Mouse (Mus musculus) gastrocnemius, postnatal 14 days (tissue): Measurements from ENCODE around the gene Ldb3. TPM values are rescaled to one million over a fixed set of nuclear protein-coding genes. Genes with fewer than 3 reads are reported as not detected.
A peak's percentile ranks its signal among the peaks of the same experiment; 100 is the strongest.

Experiments used
- DNase-seq: peaks from one replicate; pipeline ENCODE4 v3.0.0; 2021; ENCODE audit warnings: mixed read lengths
- intact Hi-C: fragments of 180-260 bp; cut with DNase I; formaldehyde crosslinking; loops from one replicate; pipeline ENCODE4 v1.15.1; 2025; ENCODE audit warnings: low total_unique reads
- total RNA-seq, 2 experiments: library from RNA; stranded (reverse); gene quantifications; 2 replicates each; pipeline ENCODE4 v1.2.3; 2021

Gene Ldb3
- total RNA-seq, 2 experiments from 2014 or later, result 1,741 to 1,856 TPM

DNA sequence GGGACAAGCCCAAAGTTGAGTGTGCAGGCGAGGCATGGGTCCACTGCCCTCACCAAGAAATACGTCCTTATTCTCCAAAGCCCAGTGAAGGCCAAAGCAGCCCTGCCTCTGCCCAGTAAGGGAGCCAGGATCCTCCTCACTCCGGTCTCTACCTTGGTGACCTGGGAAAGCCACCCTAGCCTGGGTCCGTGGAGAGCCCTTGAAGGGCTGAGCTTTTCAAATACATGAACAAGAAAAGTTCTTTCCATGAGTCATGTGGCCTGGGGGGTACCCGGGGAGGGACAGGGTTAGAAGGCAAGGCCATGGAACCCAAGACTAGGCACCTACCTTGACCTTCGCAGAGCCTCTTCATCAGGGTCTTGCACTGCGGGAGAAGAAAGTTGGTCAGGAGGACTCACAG is 22.0 kb downstream of the Ldb3 start:
- DNase-seq, result no peak
- intact Hi-C loops, result no loop called here

DNA sequence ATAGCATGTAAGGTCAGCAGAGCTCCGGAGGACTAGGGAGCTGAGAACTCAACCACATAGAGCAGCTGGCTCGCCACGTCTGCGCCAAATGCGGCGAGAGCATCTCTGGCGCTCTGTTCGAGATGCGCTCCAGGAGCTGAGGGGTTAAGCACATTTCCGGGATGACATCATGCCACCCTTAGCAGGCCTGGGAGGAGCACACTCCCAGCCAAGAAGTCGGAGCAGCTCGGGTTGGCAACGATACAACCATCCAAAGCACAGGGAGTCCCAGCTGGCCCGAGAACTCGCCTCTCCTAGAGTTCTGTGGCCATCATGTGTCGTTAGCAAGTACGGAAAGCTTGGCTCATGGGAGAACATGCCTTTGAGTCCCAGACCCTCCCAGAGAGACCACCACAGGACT is 22.8 kb downstream of the Ldb3 start:
- intact Hi-C loops, result no loop called here

DNA sequence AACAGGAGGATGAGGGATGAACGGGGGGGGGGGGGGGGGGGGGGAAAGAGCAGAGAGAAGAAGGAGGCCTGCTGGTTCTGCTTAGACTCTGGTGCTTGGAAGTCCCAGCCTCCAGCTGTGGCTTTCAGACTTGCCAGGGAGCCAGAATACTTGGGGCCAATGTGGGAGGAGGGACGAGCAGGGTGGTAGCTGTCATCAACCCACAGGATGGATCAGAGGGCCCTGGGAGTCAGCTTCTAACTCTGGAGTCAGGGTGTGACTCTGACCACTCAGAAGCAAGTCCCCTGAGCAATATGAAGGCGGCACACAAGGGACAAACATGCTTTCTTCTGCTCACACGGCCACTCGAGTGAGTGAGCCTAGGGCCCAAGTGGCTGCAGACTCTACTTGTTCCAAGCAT is 23.8 kb downstream of the Ldb3 start:
- peak; percentile 61 for DNase-seq
- intact Hi-C loops, result no loop called here

More for the DNA sequence above, 22.8 kb downstream of the Ldb3 start:
- peak; percentile 79 for DNase-seq

DNA sequence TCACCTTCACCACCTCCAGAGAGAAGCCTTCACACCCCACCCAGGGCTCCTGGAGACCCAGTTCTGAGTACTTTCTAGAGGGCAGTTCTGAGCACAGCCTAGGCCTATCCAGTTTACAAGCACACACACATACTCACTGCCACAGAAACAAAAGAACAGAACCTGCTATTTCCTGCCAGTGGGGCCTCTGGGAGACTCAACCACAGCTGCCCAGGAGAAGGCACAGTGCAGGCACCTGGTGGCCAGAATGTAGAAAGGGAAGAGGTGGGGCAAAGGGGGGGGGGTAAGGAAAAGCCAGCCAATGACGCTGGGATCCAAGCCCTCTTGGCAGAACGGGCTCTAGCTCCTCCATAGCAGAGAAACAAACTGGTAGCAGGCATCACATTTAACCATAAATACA is 26.1 kb downstream of the Ldb3 start:
- no peak for DNase-seq
- intact Hi-C loops, result no loop called here

DNA sequence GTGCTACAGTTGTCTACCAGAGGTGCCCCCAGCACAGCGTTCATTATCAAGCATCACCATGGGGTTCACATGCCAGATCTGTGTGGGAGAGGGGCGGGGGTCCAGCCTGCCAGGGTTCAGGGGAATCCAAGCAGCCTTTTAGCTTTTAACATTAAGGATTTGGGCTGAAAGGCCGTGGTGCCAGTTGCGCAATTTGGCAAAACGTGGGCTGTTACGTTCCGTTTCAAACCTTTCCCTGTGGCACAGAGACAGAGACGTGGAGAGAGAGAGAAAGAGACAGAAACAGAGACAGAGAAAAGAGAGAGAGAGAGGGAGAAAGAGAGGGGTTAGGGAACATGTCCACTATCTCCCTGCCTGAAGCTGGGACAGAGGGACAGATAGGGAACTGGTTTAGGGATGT is 26.8 kb downstream of the Ldb3 start:
- DNase-seq, result no peak
- intact Hi-C loops, result no loop called here

DNA sequence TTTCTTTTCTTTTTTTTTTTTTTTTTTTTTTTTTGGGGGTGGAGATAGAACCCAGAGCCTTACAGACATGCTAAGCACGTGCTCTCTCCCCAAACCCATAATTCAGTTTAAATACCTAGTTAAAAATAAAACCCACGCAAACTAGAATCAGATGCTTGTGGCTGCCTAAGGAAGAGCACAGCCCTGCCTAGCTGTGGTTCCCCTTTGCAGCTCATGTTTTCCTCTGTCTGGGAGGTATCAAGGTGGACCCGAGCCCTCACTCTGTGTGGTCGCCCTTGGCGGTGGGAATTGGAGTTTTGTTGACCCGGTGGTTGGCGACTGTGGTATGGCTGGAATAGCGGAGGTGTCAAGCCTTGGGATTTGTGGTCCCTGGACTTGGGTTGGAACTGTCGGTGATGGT is 29.5 kb downstream of the Ldb3 start:
- DNase-seq, result no peak
- intact Hi-C loops, result no loop called here

DNA sequence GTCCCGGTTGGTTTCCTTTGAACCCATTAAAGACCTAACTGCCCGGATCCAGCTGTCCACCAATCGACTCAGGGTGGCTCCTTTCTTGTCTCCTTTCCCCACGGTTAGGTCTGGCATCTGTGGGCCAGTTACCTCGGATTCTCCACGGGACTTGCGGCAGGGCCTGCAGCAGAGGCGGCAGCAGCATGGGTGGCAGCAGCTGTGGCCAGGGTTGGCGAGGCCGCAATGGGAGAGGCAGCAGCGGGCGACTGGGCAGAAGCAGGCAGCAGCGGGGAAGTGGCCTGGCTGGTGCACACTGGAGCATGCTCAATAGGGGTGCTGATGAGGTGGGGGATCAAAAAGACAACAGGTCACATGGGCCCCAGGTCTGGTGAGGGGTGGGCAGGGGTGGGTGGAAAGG is 33.3 kb downstream of the Ldb3 start:
- intact Hi-C loops, result no loop called here
- DNase-seq, result no peak

DNA sequence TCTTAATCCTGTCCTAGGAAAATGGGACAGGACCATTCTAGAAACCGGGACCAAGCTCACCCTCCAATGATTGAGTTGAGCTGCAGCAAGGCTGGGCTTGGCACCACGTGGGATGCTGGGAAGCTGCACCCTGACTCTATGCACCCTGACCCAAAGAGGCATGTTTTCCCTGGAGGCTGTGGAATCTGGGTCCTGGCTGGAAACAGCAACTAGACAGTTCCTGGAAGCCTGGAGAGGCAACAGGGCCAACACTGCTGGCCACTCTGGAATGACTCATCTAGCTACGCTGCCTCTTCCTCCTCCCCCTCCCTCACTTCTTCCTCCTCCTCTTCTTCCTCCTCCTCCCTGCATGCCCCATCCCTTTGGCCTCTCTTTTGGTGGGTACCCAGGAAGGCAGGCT is 34.4 kb downstream of the Ldb3 start:
- DNase-seq, result no peak
- intact Hi-C loops, result no loop called here

DNA sequence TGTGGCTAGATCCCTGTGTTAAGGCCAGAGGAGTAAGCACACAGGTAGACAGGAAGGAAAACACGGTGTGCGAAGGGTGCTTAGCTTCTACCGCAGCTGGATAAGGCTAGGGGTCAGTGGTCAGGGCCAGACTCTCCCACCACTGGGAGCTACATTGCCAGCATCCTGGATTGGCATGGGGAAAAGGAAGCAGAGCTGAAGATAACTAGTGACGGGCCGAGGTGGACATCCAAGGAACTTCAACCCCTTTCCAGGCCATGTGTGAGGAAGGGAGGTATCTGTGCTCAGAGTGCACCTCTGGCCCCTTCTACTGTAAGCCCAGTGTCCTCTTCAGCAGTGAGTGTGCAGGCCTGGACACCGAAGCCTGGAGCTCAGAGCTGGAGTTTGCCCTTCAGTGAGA is 35.0 kb downstream of the Ldb3 start:
- intact Hi-C loops, result no loop called here
- DNase-seq, result no peak

DNA sequence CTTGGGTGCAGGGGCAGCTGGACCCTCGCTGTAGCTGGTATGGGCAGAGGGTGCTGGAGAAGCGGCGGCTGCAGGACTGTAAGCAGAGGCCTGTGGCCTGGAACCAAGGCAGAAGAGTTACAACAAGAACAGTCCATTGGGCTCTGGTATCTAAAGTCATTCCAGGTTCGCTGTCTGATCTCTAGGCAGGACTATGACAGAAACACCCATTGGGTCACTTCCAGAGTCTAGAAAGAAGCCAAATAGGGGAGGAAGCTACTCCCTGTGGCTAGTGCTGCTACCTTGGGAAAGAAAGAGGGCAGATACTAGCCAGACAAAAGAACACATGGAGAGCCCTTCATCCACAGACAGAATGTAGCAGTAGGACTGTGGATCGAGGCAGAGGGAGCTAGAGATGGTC is 36.3 kb downstream of the Ldb3 start:
- intact Hi-C loops, result no loop called here

DNA sequence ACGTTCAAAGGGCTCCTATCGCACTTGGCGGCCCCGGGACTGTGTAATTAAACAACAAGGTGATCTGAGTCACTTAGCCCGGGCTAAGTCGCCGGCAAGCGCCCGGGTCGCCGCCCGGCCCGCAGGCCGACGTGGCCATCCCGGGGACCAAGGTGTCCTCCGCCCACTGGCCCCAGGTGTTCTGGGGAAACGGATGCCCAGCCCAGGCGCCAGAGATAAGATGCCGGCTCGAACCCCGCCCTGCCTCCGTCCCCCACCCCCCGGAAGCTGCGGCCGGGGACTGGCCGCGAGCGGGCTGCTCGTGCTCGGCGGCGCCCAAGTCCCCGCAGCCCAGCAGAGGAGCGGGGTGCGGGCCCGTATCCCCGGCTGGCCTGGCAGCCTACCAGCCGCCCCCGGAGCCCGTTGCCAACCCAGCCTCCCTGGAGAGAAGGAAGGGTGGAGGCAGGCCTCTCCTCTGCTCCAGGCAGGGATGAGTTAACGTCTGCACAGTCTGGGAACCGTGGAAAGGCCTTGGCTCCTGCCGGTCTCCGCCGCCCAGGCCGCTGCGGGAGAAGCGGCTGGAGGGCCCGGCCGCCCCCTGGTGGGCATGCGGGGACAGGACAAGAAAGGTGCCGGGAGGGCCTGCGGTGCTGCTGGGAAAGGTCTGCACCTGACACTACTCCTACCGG is 39.3 kb downstream of the Ldb3 start:
- intact Hi-C loops, result loop anchor here (5.0 to 10.0 kb wide), 2 partner anchors 47 to 94 kb away; partner anchors contain the start of gene Bmpr1a
- peak; percentile 88 for DNase-seq

More for the DNA sequence above, 36.3 kb downstream of the Ldb3 start:
- no peak for DNase-seq

DNA sequence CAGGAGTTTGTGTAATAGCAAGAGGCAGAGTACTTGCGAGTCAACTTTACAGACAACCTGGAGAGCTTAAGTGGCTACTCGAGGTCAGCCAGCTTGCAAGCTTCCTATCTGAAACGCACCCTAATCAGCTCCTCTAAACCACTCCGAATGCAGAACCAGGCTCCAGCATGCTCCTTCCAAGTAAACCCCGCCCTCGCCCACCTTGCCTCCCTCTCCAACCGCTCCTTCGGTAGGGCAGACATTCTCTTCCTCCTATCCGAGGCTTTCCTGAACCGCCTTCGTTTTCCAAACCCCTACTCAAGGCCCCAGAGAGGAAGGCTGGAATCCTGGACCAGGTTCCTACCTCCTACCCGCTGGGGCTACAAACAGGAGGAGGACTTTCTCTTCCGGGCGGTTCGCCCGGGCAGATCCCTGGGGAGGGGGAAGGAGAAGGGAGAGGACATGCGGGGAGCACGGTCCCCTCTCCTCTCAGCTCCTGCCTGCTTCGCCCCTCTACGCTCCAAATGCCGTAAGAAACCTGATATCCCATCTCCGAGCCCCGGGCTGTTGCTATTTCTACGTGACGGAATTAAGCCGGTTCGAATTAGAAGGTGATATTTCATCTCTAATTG is 40.0 kb downstream of the Ldb3 start:
- intact Hi-C loops, result loop anchor here (5.0 to 10.0 kb wide), 2 partner anchors 46 to 94 kb away; partner anchors contain the start of gene Bmpr1a
- DNase-seq, result peak; percentile 81

DNA sequence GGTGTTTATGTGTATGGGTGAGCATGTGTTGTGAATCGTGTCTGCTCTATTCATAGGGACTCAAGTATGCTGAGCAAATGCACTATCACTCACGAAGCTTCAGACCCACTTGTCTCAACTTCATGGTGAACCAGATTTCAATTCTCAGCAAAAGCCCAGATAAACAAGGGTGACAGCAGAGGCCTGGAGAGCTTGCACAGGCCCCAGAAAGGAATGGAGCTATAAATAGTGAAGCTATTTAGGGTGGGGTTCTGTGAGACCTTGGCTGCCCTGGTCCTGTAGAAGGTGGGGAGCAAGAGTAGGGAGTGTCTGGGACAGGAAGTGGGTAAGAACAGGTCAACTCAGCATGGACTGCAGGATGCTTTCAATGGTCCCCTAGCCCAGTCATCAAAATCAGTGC is 43.9 kb downstream of the Ldb3 start:
- intact Hi-C loops, result loop anchor here (10.0 kb wide), 1 partner anchor 90 kb away; no protein-coding TSS in a partner anchor

DNA sequence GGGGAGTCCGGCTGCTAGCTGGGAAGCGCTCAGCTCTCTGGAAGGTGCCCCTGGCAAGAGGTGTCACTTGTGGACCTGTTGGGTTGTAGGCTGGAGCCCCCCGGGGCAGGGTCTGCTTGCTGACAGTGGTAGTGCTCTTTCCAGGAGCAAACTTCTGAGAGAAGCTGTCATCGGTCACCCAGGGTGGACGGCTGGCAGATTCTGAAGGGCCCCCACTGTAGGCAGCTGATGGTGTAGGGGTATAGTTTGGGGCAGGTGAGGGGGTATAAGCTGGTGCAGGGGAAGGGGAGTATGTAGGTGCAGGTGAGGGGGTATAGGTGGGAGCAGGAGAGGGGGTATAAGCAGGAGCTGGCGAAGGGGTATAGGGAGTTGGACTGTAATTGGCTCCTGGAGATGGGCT is 44.5 kb downstream of the Ldb3 start:
- no peak for DNase-seq
- intact Hi-C loops, result loop anchor here (10.0 kb wide), 1 partner anchor 89 kb away; no protein-coding TSS in a partner anchor

More for the DNA sequence above, 43.9 kb downstream of the Ldb3 start:
- no peak for DNase-seq

DNA sequence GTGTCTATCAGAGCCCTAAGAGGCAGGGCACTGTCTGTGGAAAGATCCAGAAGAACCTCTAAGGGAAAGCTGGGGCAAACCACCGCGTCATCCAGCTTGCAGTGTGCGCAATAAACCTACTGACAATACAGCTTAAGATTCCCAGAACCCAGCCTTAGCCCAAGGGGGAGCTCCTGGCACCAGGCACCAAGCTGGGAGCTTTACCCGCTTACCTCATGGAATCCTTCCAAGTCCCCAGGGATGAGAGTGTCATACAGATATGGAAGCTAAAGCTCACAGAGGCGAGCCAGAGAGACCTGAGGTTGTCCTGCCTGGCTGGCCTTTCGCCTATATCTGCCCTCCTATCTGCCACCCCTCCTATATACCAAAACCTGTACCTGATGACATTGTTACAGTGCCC is 44.9 kb downstream of the Ldb3 start:
- intact Hi-C loops, result loop anchor here (10.0 kb wide), 1 partner anchor 89 kb away; no protein-coding TSS in a partner anchor
- DNase-seq, result no peak

DNA sequence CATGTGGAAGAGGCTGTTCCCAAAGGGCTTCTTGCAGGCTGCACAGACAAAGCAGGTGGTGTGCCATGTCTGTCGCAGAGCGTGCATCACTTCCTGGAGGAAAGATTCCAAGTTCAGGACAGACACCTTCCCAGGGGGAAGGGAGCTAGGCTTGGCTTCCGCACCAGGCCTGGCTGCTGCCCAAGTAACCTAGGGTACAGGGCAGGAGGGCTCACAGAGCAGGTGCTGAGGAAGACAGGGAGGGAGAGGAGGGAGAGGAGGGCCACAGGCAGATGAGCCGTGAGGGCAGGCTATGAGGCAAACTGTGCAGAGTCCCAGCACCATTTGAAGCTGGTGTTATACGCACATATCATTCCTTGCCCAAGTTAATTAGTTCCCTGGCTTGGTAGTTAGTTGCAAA is 46.6 kb downstream of the Ldb3 start:
- intact Hi-C loops, result loop anchor here (10.0 kb wide), 1 partner anchor 87 kb away; no protein-coding TSS in a partner anchor
- DNase-seq, result no peak

DNA sequence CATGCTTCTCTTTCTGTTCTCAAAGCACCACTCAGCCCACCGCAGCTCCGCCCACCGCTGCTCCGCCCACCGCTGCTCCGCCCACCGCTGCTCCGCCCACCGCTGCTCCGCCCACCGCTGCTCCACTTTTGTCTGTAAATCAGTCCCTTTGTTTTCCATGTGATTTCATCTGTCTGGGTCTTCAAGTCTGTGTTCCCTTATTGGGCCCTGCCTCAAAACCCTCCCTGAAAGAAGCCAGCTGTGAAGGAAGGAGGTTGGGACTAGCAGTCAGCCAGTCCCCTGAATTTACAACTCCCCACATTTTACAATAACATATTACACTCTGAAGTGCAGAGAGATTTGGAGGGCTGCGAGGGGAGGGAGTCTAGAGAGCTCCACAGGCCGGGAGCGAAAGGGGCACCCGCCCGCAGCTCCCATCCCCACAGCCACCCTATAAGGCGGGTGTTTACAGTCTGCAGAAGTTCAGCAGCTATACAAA is 47.8 kb downstream of the Ldb3 start:
- intact Hi-C loops, result loop anchor here (10.0 kb wide), 1 partner anchor 86 kb away; no protein-coding TSS in a partner anchor
- DNase-seq, result peak; percentile 59

DNA sequence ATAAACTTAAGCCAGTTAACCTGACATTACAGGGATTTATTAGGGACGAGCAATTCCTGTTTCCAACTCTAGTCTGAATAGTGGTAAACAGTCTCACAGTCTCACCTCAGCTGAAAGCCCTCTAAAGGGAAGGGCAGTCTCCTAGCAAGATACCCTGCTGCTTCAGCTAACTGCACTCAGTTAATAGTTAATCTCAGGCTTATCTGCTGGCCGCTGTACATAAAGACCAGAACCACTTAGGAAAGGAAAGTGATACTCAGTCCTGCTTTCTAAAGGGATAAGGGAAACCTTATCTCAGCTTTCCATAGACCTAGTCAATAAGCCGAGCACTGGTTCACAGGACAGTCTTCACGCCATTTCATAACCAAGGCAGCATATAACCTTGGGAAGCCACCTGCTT is 52.6 kb downstream of the Ldb3 start:
- DNase-seq, result no peak
- intact Hi-C loops, result no loop called here

DNA sequence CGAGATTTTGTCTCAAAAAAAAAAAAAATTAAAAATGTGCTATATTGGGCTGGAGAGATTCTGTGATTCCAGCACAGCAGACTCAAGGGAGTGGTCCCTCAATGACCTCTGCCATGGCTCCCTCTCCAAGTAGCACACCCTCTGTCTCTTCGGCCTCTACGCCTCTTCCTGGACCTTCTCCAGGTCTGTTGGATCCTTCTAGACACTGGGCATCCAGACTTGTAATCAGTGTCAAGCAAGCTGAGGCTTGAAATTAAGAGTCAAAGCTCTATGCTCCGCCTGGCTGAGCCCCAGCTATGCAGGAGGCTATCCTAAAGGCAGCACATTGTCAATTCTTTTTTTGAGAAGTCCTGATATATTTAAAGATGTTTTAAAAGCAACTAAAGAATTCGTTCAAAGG is 54.9 kb downstream of the Ldb3 start:
- peak; percentile 33 for DNase-seq
- intact Hi-C loops, result no loop called here

DNA sequence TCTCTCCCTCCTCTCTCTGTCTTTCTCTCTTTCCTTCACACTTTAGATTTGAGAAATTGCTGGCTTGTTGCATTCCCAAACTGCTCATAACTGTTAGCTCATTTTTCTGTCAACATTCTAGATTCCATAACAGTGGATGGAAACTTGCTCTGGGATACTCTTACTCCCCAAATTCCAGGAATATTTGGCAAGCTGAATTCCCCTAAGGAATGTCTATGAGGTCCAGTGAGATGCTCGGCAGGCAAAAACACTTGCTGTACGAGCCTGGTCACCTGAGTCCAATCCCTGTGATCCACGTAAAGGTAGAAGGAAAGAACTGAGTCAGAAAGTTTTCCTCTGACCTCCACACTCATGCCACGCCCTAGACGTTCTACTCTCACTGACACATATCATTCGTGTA is 55.9 kb downstream of the Ldb3 start:
- DNase-seq, result no peak

DNA sequence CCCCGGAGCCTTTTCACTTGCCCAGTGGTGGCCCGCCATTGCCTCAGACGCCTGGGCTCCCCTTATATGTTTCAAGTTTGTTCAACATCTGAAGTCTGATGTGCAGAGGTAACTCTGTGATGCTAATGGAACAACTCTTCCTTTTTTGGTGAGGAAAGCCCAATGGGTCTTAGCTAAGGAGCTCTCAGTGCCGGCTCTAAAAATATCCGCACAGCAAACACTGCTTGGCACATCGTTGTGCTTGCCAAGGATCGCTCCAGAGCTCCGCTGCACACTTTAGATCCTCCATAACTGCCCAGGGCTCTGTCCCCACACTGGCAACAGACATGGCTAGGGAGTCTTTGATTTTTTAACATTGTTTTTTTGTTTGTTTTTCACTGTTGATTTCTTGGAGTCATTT is 59.7 kb downstream of the Ldb3 start:
- intact Hi-C loops, result no loop called here
- DNase-seq, result no peak

More for the DNA sequence above, 55.9 kb downstream of the Ldb3 start:
- intact Hi-C loops, result no loop called here
